Mouse (Mus musculus) gastrocnemius, adult 2 months (tissue): ENCODE data around the gene 9530053A07Rik. TPM values are rescaled to one million over a fixed set of nuclear protein-coding genes. Genes with fewer than 3 reads are reported as not detected.
"Not testable (repeated sequence)": the region's sequence is repeated elsewhere in the genome, so short reads cannot be mapped to it uniquely, and the experiment has no call there.

ENCODE experiments used
- DNase-seq: peaks from one replicate; pipeline ENCODE4 v3.0.0; 2022
- H3K27ac ChIP-seq: fragments of 200-600 bp; 2 replicates; pipeline ENCODE4 v1.8.1; 2022; ENCODE audit warnings: mild to moderate bottlenecking
- H3K4me3 ChIP-seq: fragments of 200-600 bp; 2 replicates; pipeline ENCODE4 v1.8.1; 2022; ENCODE audit warnings: mild to moderate bottlenecking, moderate library complexity
- CTCF ChIP-seq: fragments of 200-600 bp; IDR thresholded peaks from 2 replicates; pipeline ENCODE4 v1.8.1; 2022; ENCODE audit warnings: antibody characterized with exemption, mild to moderate bottlenecking, moderate library complexity
- intact Hi-C: fragments of 180-260 bp; cut with DNase I; formaldehyde crosslinking; loops from one replicate; pipeline ENCODE4 v1.15.1; 2025
- long read RNA-seq, 2 experiments: library from polyadenylated mRNA; stranded (forward); transcript quantifications; one replicate each; pipeline ENCODE4 v2.0.0; 2021
- total RNA-seq, 2 experiments: library from RNA; stranded (reverse); gene quantifications; 2 replicates each; pipeline ENCODE4 v1.2.3; 2021

Gene 9530053A07Rik
- total RNA-seq: not detected
- long read RNA-seq, experiment 1: 0 reads
- long read RNA-seq, experiment 2: 0 reads

DNA sequence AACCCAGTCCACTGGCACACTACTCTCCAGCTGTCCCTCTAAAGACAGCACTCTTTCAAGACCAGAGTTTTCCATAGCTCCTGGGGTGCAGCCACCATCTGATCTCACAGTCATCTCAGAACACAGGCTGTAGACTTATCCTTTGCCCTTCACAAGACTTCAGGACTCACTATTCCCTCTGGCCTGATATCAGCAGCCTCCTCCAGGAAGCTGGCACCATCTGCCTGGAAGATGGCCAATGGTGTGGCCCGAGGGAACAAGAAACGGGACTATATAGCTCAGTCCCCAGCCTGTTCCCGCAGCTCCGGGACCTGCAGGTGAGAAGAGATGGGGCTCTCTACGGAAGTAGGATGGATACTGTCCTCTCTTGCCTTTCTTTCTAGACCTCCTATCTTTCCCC lies at the start of gene 9530053A07Rik:
Gene 9530053A07Rik, plus strand, starts transcription at position 301 of the 400 bp plus-strand sequence.
- intact Hi-C loops: no loop called here
- no peak for DNase-seq
- Histone ChIP-seq H3K27ac (no peak within 1 kb of the TSS), H3K4me3 (no peak within 1 kb of the TSS)
- no peak for TF ChIP-seq CTCF

DNA sequence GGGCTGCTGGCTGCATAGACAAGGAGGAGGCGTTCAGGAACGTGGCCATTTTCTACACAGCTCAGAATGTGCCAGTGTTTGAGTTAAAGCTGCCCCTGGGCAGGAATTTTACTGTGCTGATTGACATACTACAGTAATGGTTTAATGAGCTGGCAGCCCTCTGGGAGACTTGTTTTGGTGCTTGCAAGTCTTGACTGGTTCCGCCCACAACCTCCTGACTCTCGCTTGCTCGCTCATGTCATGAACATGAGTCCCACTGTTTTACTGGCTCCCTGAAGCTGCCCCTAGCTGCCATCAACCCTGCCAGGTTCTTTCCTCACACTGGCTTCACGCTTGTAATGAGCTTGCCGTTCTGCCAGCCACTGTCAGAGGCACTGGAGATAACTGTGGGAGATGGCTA lies 45.1 kb upstream of the 9530053A07Rik start:
- no peak overlapping the region for H3K4me3 ChIP-seq
- TF ChIP-seq CTCF: no peak
- no peak overlapping the region for H3K27ac ChIP-seq
- DNase-seq: no peak
- intact Hi-C loops: no loop called here

DNA sequence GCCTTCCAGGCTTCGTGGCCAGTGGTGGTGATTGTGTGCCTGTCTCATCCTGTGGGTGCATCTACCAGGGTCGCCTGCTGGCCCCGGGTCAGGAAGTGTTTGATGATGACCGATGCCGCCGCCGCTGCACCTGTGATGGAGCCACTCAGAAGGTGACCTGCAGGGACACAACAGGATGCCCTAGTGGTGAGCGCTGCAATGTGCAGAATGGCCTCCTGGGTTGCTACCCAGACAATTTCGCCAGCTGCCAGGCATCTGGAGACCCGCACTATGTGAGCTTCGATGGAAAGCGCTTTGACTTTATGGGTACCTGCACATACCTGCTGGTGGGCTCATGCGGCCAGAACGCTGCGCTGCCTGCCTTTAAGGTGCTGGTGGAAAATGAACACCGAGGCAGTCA lies 43.0 kb upstream of the 9530053A07Rik start:
- intact Hi-C loops: no loop called here
- TF ChIP-seq CTCF: no peak
- Histone ChIP-seq H3K4me3 (no peak overlapping the region), H3K27ac (no peak overlapping the region)
- no peak for DNase-seq

DNA sequence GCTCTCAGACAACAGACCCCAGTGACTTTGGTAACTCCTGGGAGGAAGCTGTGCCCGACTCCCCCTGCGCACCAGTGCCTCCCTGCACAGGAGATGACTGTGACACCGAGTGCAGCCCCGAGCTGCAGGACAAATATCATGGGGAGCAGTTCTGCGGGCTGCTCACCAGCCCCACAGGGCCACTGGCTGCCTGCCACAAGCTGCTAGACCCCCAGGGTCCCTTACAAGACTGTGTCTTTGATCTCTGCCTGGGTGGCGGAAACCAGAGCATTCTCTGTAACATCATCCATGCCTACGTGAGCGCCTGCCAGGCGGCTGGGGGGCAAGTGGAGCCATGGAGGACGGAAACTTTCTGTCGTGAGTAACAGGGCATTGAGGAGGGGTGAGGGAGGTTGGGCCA lies 35.7 kb upstream of the 9530053A07Rik start:
- Histone ChIP-seq H3K27ac (no peak overlapping the region), H3K4me3 (no peak overlapping the region)
- no peak for TF ChIP-seq CTCF
- no peak for DNase-seq
- intact Hi-C loops: no loop called here

DNA sequence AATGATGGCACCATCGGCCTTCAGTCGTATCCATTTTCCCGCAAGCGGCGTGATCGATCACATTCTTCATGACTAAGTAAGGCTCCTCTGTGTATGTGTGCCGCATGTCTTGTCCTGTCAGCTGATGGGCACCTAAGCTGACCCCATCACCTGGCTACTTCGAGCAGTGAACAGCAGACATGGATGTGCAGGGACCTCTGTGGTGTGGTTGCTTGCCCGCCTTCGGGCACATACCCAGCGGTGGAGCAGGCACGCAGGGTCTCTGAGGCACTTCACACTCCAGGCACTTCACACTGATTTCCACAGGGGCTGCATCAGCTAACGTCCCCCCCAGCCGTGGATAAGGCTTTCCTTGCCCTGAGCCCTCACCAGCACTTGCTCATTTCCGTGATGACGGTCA lies 30.2 kb upstream of the 9530053A07Rik start:
- DNase-seq: no peak
- no peak overlapping the region for H3K4me3 ChIP-seq
- intact Hi-C loops: no loop called here
- no peak overlapping the region for H3K27ac ChIP-seq
- TF ChIP-seq CTCF: no peak

DNA sequence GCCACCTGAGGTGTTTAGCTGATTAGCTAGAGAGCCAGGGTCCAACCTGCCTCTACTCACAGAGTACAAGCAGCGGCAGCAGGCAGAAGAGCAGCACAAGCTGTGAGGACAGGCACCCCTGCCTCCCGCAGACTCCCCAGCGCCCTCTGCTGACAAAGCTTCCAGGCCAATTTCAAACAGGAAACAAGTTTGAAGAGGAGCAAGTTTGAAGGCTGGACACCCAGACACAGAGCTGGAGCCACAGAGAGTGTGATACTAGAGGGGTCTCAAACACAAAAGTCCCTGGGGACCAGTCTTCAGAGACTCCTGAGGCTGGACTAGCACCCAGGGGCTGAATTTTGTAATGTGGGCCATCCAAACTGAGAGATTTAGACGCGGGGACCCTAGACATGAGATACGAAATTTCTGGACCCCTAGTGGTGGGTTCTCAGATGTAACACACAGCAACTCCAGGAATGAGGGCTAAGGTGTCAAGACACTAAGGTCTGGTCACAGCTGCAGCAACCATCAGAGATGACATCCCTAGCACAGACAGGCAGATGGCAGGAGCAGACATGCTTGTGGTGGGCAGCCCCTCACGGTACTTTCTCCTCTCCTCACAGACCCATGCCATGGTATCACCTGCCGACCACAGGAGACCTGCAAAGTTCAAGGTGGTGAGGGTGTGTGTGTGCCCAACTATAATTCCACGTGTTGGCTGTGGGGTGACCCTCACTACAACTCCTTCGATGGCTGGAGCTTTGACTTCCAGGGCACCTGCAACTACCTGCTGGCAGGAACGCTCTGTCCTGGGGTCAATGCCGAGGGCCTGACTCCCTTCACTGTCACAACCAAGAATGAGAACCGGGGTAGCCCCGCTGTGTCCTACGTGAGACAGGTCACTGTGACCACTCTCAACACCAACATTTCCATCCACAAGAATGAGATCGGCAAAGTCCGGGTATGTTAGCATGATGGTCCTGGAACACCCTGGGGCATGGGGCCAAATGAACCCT lies 28.4 kb upstream of the 9530053A07Rik start:
- no peak overlapping the region for H3K27ac ChIP-seq
- peak; percentile 41 for DNase-seq
- TF ChIP-seq CTCF: peak; percentile 47
- intact Hi-C loops: loop anchor here (5.0 kb wide), 1 partner anchor 49 kb away; the partner anchor contains the start of gene Psmc4
- no peak overlapping the region for H3K4me3 ChIP-seq

DNA sequence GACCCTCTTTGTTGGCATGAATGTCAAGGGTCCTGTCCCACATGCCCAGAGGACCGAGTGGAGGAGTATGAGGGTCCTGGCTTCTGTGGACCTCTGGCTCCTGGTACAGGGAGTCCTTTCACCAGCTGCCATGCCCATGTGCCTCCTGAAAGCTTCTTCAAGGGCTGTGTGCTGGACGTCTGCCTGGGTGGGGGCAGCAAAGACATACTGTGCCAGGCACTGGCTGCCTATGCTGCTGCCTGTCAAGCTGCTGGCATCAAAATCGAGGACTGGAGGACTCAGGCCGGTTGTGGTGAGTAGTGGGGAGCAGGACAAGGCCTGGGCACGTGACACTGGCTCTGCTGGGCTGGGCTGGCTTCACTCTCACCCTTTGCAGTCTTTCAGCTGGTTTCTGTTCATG lies 26.3 kb upstream of the 9530053A07Rik start:
- not testable (repeated sequence) for DNase-seq, H3K27ac ChIP-seq, H3K4me3 ChIP-seq
- intact Hi-C loops: loop anchor here (5.0 kb wide), 1 partner anchor 51 kb away; the partner anchor contains the start of gene Psmc4

DNA sequence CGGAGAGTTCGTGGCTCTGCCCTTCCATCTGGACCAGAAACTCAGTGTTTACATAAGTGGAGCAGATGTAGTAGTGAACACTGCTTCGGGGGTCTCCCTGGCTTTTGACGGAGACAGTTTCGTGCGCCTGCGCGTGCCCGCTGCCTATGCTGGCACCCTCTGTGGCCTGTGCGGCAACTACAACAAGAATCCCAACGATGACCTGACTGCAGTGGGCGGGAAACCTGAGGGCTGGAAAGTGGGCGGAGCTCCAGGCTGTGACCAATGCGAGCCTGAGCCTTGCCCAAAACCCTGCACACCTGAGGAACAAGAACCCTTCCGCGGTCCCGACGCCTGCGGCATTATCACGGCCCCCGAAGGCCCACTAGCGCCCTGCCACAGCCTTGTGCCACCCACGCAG lies 24.6 kb upstream of the 9530053A07Rik start:
- intact Hi-C loops: loop anchor here (5.0 kb wide), 1 partner anchor 52 kb away; the partner anchor contains the start of gene Psmc4
- Histone ChIP-seq H3K27ac (no peak overlapping the region), H3K4me3 (no peak overlapping the region)
- no peak for TF ChIP-seq CTCF
- no peak for DNase-seq

DNA sequence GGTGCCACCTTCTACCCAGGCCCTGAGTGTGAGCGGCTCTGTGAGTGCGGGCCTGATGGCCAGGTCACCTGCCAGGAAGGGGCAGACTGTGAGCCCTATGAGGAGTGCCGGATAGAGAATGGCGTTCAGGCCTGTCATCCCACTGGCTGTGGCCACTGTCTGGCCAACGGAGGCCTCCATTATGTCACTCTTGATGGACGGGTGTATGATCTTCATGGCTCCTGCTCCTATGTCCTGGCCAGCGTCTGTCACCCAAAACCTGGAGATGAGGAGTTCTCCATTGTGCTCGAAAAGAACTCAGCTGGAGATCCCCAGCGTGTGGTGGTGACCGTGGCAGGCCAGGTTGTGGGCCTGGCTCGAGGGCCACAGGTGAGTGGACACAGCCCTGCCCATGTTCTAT lies 23.0 kb upstream of the 9530053A07Rik start:
- no peak for TF ChIP-seq CTCF
- DNase-seq: no peak
- Histone ChIP-seq H3K4me3 (no peak overlapping the region), H3K27ac (no peak overlapping the region)
- intact Hi-C loops: no loop called here

DNA sequence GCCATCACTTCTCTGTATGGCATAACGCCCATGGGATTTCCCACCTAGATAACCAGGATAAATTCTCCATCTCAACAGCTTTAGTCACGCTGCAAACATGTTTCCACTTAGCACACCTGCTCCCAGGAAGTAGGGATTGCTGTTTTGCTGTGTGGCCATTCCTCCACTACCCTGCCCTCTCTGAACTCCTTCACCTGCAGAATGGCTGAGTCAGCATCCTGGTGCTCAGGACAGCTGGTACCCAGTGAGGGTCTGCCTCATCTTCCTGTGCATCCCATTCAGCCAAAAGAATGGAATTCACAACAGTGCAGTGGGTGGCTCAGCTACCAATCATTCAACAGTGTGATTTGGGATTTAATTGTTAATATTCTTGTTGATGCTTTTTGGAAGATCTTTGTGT lies 14.6 kb upstream of the 9530053A07Rik start:
- no peak for DNase-seq
- H3K4me3 ChIP-seq: no peak overlapping the region
- no peak overlapping the region for H3K27ac ChIP-seq
- intact Hi-C loops: no loop called here
- no peak for TF ChIP-seq CTCF

DNA sequence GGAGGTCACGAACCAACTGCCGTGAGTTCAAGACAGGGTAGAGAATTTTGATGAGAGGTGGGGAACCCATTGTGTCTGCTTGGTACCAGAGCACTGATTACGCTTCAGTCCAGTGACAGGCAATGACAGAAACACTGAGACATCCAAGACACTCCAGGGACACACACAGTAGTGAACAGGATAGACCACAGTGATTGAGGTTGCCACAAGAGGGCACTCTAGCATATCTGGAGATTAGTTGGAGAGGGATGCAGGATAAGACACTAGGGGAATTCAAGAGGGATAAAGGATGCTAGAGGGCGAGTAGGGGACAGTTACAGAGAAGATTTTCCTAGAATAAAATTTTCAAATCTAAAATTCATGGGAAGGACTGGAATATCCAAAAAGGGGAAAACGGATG lies 8.3 kb downstream of the 9530053A07Rik start:
- H3K27ac ChIP-seq: no peak overlapping the region
- peak; percentile 62 for TF ChIP-seq CTCF
- intact Hi-C loops: no loop called here
- no peak overlapping the region for H3K4me3 ChIP-seq
- DNase-seq: no peak

DNA sequence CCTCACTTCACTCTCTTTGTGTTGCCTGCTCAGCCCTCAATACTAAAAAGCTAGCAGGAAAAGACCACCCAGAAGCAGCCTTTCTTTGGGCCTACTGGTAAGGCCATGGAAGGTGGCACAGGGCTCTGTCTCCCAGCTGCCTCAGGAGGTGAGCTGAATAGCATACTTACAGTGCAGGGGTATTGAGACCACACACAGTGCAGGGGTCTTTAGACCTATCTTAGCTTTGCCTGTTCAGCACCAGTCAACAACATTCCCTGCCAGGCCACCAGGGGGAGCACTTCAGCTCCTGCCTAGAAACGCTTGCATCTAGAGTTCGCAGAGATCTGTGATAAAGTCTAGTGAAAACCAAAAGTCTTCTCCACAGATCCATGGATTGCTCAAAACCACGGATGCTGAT lies 19.0 kb downstream of the 9530053A07Rik start:
- no peak overlapping the region for H3K4me3 ChIP-seq
- intact Hi-C loops: loop anchor here (1.0 to 5.0 kb wide), 3 partner anchors 66 to 154 kb away; partner anchors contain the start of genes Dll3 and Psmc4
- TF ChIP-seq CTCF: peak; percentile 94
- peak; percentile 76 for DNase-seq
- no peak overlapping the region for H3K27ac ChIP-seq

DNA sequence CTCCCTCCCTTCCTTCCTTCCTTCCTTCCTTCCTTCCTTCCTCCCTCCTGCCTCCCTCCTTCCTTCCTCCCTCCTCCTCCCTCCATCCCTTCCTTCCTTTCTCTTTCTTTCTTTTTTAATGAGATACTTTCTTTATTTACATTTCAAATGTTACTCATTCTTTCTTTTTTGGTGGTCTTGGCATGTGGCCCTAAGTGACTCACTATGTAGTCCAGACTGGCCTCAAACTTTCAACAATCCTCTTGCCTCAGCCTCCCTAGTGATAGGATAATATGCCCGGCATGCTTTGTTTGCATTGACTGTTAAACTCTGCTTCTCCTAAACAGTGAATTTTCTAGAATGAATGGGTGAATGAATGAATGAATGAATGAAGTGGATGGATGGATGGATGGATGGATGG lies 20.6 kb downstream of the 9530053A07Rik start:
- intact Hi-C loops: loop anchor here (5.0 kb wide), 2 partner anchors 98 to 152 kb away; partner anchors contain the start of genes Dll3 and Psmc4
- H3K4me3 ChIP-seq: no peak overlapping the region
- TF ChIP-seq CTCF: no peak
- no peak overlapping the region for H3K27ac ChIP-seq
- DNase-seq: no peak
